Mouse (Mus musculus) liver, embryonic 16.5 days (tissue): ENCODE data around the gene Cry1. TPM values are rescaled to one million over a fixed set of nuclear protein-coding genes. Genes with fewer than 3 reads are reported as not detected.
A peak's percentile ranks its signal among the peaks of the same experiment; 100 is the strongest.

Source experiments
- ATAC-seq: fragments of 200-750 bp; cut with Nextera tagmentation; 2 replicates; pipeline ENCODE4 v1.8.0; 2017; ENCODE audit warnings: low read depth, mild to moderate bottlenecking, moderate number of reproducible peaks, moderate library complexity
- H3K27ac ChIP-seq: fragments of 300-500 bp; sonication (generic); 2 replicates; pipeline ENCODE4 v1.5.1; 2014; ENCODE audit warnings: mild to moderate bottlenecking, low read length
- H3K27me3 ChIP-seq: fragments of 300-500 bp; sonication (generic); 2 replicates; pipeline ENCODE4 v1.6.1; 2014; ENCODE audit warnings: low read depth, low read length, mixed read lengths; ENCODE audit not compliant: control insufficient read depth, insufficient read depth
- H3K36me3 ChIP-seq: fragments of 300-500 bp; sonication (generic); 2 replicates; pipeline ENCODE4 v1.6.1; 2014; ENCODE audit warnings: mild to moderate bottlenecking; ENCODE audit not compliant: control insufficient read depth, insufficient read depth
- H3K4me1 ChIP-seq: fragments of 300-500 bp; sonication (generic); 2 replicates; pipeline ENCODE4 v1.6.1; 2014; ENCODE audit warnings: low read depth, low read length, mixed read lengths; ENCODE audit not compliant: control insufficient read depth
- H3K4me2 ChIP-seq: fragments of 300-500 bp; sonication (generic); 2 replicates; pipeline ENCODE4 v1.6.1; 2014; ENCODE audit warnings: low read depth, low read length, mixed read lengths
- H3K4me3 ChIP-seq: fragments of 300-500 bp; sonication (generic); 2 replicates; pipeline ENCODE4 v1.5.1; 2014; ENCODE audit warnings: low read depth, mild to moderate bottlenecking, low read length
- H3K9ac ChIP-seq: fragments of 300-500 bp; sonication (generic); 2 replicates; pipeline ENCODE4 v1.6.1; 2014; ENCODE audit warnings: low read depth, low read length
- H3K9me3 ChIP-seq: fragments of 300-500 bp; sonication (generic); replicated peaks from 2 replicates; pipeline ENCODE4 v1.6.1; 2016; ENCODE audit warnings: low read length; ENCODE audit not compliant: control insufficient read depth
- WGBS: fragments of 180-500 bp; shearing (Covaris S2); extraction: QIAGEN DNeasy Blood & Tissue Kit; methylation state at CpG from one replicate; pipeline ENCODE4 v1.1.7; 2014; ENCODE audit not compliant: insufficient replicate concordance; 5-methylcytosine and 5-hydroxymethylcytosine counted together
- polyA plus RNA-seq: library from polyadenylated mRNA; unstranded; fragments of >200 nt; fragmentation: Nextera tagmentation; extraction: Ambion mirVana; gene quantifications from 2 replicates; pipeline ENCODE4 v1.2.1, GENCODE M21; 2015

Cry1 gene
- polyA plus RNA-seq, 1 experiment from 2014 or later: 5.7 TPM

- no peak for ATAC-seq
- no peak overlapping the region for H3K9ac ChIP-seq
- 28% methylated on average over 2 of the region's 2 CpGs for WGBS
- no peaks in the 10 kb centered on the region for H3K4me1 ChIP-seq
- no peak overlapping the region for H3K27ac ChIP-seq
- no peaks in the 10 kb centered on the region for H3K9me3 ChIP-seq
- no peak overlapping the region for H3K4me3 ChIP-seq
- H3K36me3 ChIP-seq: no peaks in the 10 kb centered on the region
- H3K4me2 ChIP-seq: no peak overlapping the region
- H3K27me3 ChIP-seq: no peaks in the 10 kb centered on the region
Observed at GRCm38 (mm10) chr10:85176640-85177039, 8.2 kb downstream of the Cry1 start.

- H3K9me3 ChIP-seq: no peaks in the 10 kb centered on the region
- no peak overlapping the region for H3K4me2 ChIP-seq
- 73% methylated on average over 5 of the region's 5 CpGs for WGBS
- H3K9ac ChIP-seq: no peak overlapping the region
- no peaks in the 10 kb centered on the region for H3K4me1 ChIP-seq
- no peaks in the 10 kb centered on the region for H3K27me3 ChIP-seq
- ATAC-seq: no peak
- H3K27ac ChIP-seq: no peak overlapping the region
- H3K36me3 ChIP-seq: no peaks in the 10 kb centered on the region
- H3K4me3 ChIP-seq: no peak overlapping the region
Observed at GRCm38 (mm10) chr10:85165306-85165705, 19.6 kb downstream of the Cry1 start.

- H3K27ac ChIP-seq: no peak overlapping the region
- H3K27me3 ChIP-seq: no peaks in the 10 kb centered on the region
- no peak overlapping the region for H3K4me3 ChIP-seq
- no peaks in the 10 kb centered on the region for H3K36me3 ChIP-seq
- no peaks in the 10 kb centered on the region for H3K9me3 ChIP-seq
- no peak for ATAC-seq
- no peak overlapping the region for H3K9ac ChIP-seq
- H3K4me2 ChIP-seq: no peak overlapping the region
- 84% methylated on average over 13 of the region's 13 CpGs for WGBS
- no peaks in the 10 kb centered on the region for H3K4me1 ChIP-seq
Observed at GRCm38 (mm10) chr10:85164791-85165190, 20.1 kb downstream of the Cry1 start.

GRCm38 (mm10) chr10:85161745-85162351, 23.0 kb downstream of the Cry1 start:
- no peak overlapping the region for H3K27ac ChIP-seq
- H3K4me2 ChIP-seq: no peak overlapping the region
- no peaks in the 10 kb centered on the region for H3K36me3 ChIP-seq
- H3K4me3 ChIP-seq: no peak overlapping the region
- H3K4me1 ChIP-seq: no peaks in the 10 kb centered on the region
- no peaks in the 10 kb centered on the region for H3K27me3 ChIP-seq
- 52% methylated on average over 5 of the region's 5 CpGs for WGBS
- no peaks in the 10 kb centered on the region for H3K9me3 ChIP-seq
- ATAC-seq: peak; percentile 69
- no peak overlapping the region for H3K9ac ChIP-seq

- WGBS: 48% methylated on average over 1 of the region's 1 CpGs
Observed at GRCm38 (mm10) chr10:85159989-85160619, 24.8 kb downstream of the Cry1 start.

GRCm38 (mm10) chr10:85157451-85157850, 27.4 kb downstream of the Cry1 start:
- Histone ChIP-seq H3K27me3 (no peaks in the 10 kb centered on the region), H3K9ac (no peak overlapping the region), H3K27ac (no peak overlapping the region), H3K4me3 (no peak overlapping the region), H3K9me3 (no peaks in the 10 kb centered on the region), H3K4me2 (no peak overlapping the region), H3K36me3 (no peaks in the 10 kb centered on the region), H3K4me1 (no peaks in the 10 kb centered on the region)
- 72% methylated on average over 7 of the region's 7 CpGs for WGBS
- ATAC-seq: no peak

More at GRCm38 (mm10) chr10:85159989-85160619, 24.8 kb downstream of the Cry1 start:
- H3K27me3 ChIP-seq: no peaks in the 10 kb centered on the region
- H3K4me2 ChIP-seq: no peak overlapping the region
- H3K27ac ChIP-seq: no peak overlapping the region
- no peaks in the 10 kb centered on the region for H3K36me3 ChIP-seq
- H3K4me3 ChIP-seq: no peak overlapping the region
- no peak overlapping the region for H3K9ac ChIP-seq
- no peaks in the 10 kb centered on the region for H3K4me1 ChIP-seq
- no peak for ATAC-seq
- H3K9me3 ChIP-seq: no peaks in the 10 kb centered on the region

- ATAC-seq: no peak
Observed at GRCm38 (mm10) chr10:85154195-85154594, 30.7 kb downstream of the Cry1 start.

GRCm38 (mm10) chr10:85149226-85149625, 35.6 kb downstream of the Cry1 start:
- ATAC-seq: no peak
- WGBS: 67% methylated on average over 5 of the region's 5 CpGs

More at GRCm38 (mm10) chr10:85154195-85154594, 30.7 kb downstream of the Cry1 start:
- Histone ChIP-seq H3K27ac (no peak overlapping the region), H3K4me1 (no peaks in the 10 kb centered on the region), H3K36me3 (no peaks in the 10 kb centered on the region), H3K4me2 (no peak overlapping the region), H3K9ac (no peak overlapping the region), H3K9me3 (no peaks in the 10 kb centered on the region), H3K27me3 (no peaks in the 10 kb centered on the region), H3K4me3 (no peak overlapping the region)
- WGBS: 5% methylated on average over 2 of the region's 2 CpGs

GRCm38 (mm10) chr10:85146282-85146681, 38.6 kb downstream of the Cry1 start:
- no peaks in the 10 kb centered on the region for H3K9me3 ChIP-seq
- H3K9ac ChIP-seq: no peak overlapping the region
- WGBS: 72% methylated on average over 14 of the region's 14 CpGs
- ATAC-seq: no peak
- H3K4me3 ChIP-seq: no peak overlapping the region
- no peaks in the 10 kb centered on the region for H3K27me3 ChIP-seq
- no peaks in the 10 kb centered on the region for H3K36me3 ChIP-seq
- no peaks in the 10 kb centered on the region for H3K4me1 ChIP-seq
- no peak overlapping the region for H3K27ac ChIP-seq
- no peak overlapping the region for H3K4me2 ChIP-seq

More at GRCm38 (mm10) chr10:85149226-85149625, 35.6 kb downstream of the Cry1 start:
- Histone ChIP-seq H3K4me2 (no peak overlapping the region), H3K9ac (no peak overlapping the region), H3K36me3 (no peaks in the 10 kb centered on the region), H3K4me1 (no peaks in the 10 kb centered on the region), H3K9me3 (no peaks in the 10 kb centered on the region), H3K27me3 (no peaks in the 10 kb centered on the region), H3K4me3 (no peak overlapping the region), H3K27ac (no peak overlapping the region)
